Mouse (Mus musculus) heart, postnatal 0 days (tissue): ENCODE measurements around the gene Pithd1.

ENCODE experiments used
- CTCF ChIP-seq: IDR thresholded peaks from 2 replicates; pipeline ENCODE4 v1.5.1; 2016; ENCODE audit warnings: antibody characterized with exemption, control low read depth, low read depth
- EP300 ChIP-seq: IDR thresholded peaks from 2 replicates; pipeline ENCODE4 v1.6.1; 2016; ENCODE audit warnings: antibody characterized with exemption, low read depth

DNA sequence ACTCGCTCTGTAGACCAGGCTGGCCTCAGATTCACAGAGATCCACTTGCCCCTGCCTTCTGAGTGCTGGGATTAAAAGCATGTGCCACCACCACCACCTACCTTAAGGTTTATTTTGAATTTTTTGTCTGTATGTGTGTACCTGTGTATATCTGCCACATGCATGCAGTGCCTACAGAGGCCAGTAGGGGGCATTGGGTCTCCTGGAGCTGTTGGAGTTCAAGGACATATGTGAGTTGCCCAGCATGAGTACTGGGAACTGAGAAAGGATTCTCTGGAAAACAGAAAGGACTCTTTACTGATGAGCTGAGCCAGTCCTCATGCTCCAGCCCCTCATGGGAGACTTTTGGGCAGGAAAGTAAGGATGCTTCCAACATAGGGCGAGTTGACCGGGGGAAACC is 35.6 kb downstream of the Pithd1 start:
- TF ChIP-seq CTCF: 0 out of 2 replicates have a peak, but pooled peaks have one; percentile 2
- TF ChIP-seq EP300: no peak
